Mouse (Mus musculus) embryonic facial prominence, embryonic 12.5 days (tissue): ENCODE data around the gene Top3b. TPM values are rescaled to one million over a fixed set of nuclear protein-coding genes. Genes with fewer than 3 reads are reported as not detected.
"Not testable (repeated sequence)": the region's sequence is repeated elsewhere in the genome, so short reads cannot be mapped to it uniquely, and the experiment has no call there.

Experiments
- ATAC-seq: fragments of 200-750 bp; cut with Nextera tagmentation; 2 replicates; pipeline ENCODE4 v1.8.0; 2017; ENCODE audit not compliant: insufficient number of reproducible peaks, insufficient read depth, low FRiP score, low TSS enrichment
- H3K27ac ChIP-seq: fragments of 300-500 bp; sonication (generic); 2 replicates; pipeline ENCODE4 v1.5.1; 2016; ENCODE audit warnings: mild to moderate bottlenecking
- H3K27me3 ChIP-seq: fragments of 300-500 bp; sonication (generic); 2 replicates; pipeline ENCODE4 v1.6.1; 2016; ENCODE audit warnings: mild to moderate bottlenecking, moderate library complexity
- H3K36me3 ChIP-seq: fragments of 300-500 bp; sonication (generic); 2 replicates; pipeline ENCODE4 v1.6.1; 2016; ENCODE audit warnings: mild to moderate bottlenecking
- H3K4me1 ChIP-seq: fragments of 300-500 bp; sonication (generic); 2 replicates; pipeline ENCODE4 v1.6.1; 2016
- H3K4me2 ChIP-seq: fragments of 300-500 bp; sonication (generic); replicated peaks from 2 replicates; pipeline ENCODE4 v1.6.1; 2016; ENCODE audit warnings: mild to moderate bottlenecking, moderate library complexity
- H3K4me3 ChIP-seq: fragments of 300-500 bp; sonication (generic); 2 replicates; pipeline ENCODE4 v1.5.1; 2016; ENCODE audit warnings: mild to moderate bottlenecking
- H3K9ac ChIP-seq: fragments of 300-500 bp; sonication (generic); 2 replicates; pipeline ENCODE4 v1.6.1; 2016; ENCODE audit warnings: mild to moderate bottlenecking, moderate library complexity
- H3K9me3 ChIP-seq: fragments of 300-500 bp; sonication (generic); 2 replicates; pipeline ENCODE4 v1.6.1; 2016; ENCODE audit warnings: mild to moderate bottlenecking, moderate library complexity
- WGBS: fragments of 180-500 bp; shearing (Covaris S2); methylation state at CpG from one replicate; pipeline ENCODE4 v1.1.7; 2016; 5-methylcytosine and 5-hydroxymethylcytosine counted together
- polyA plus RNA-seq: library from polyadenylated mRNA; unstranded; fragments of >200 nt; fragmentation: Nextera tagmentation; extraction: Ambion mirVana; gene quantifications from 2 replicates; pipeline ENCODE4 v1.2.1, GENCODE M21; 2016

Top3b gene
- 82.7 and 87.1 TPM in 2 replicates for polyA plus RNA-seq

- Histone ChIP-seq H3K4me1 (peaks cover 4% of the 10 kb centered on the region; the same call in 1 of the 2 replicates), H3K36me3 (peaks cover 6% of the 10 kb centered on the region; the same call in 1 of the 2 replicates), H3K9me3 (no peaks in the 10 kb centered on the region), H3K27me3 (no peaks in the 10 kb centered on the region), H3K4me3 (peak within 1 kb of the TSS; percentile 70), H3K27ac (peak within 1 kb of the TSS; percentile 96), H3K4me2 (peak within 1 kb of the TSS; percentile 63), H3K9ac (peak within 1 kb of the TSS; percentile 86)
- WGBS = under 1% methylated on average over 49 of the region's 49 CpGs
- ATAC-seq = peak; percentile 96
Observed at GRCm38 (mm10) chr16:16870617-16871331, at the start of gene Top3b, which contains the start of gene Vpreb1. TSS of gene Top3b (plus strand) at chr16:16870736. TSS of gene Vpreb1 (minus strand) at chr16:16870843.

- 0 out of 2 replicates have a peak, but pooled peaks cover 3% of the 10 kb centered on the region for H3K4me1 ChIP-seq
- WGBS = 35% methylated on average over 5 of the region's 5 CpGs
- no peaks in the 10 kb centered on the region for H3K9me3 ChIP-seq
- ATAC-seq = no peak
- no peaks in the 10 kb centered on the region for H3K27me3 ChIP-seq
- no peak overlapping the region for H3K4me2 ChIP-seq
- H3K27ac ChIP-seq = no peak overlapping the region
- H3K9ac ChIP-seq = no peak overlapping the region
- H3K36me3 ChIP-seq = no peaks in the 10 kb centered on the region
- H3K4me3 ChIP-seq = no peak overlapping the region
Observed at GRCm38 (mm10) chr16:16825476-16825875, 45.1 kb upstream of the Top3b start.

GRCm38 (mm10) chr16:16826223-16826622, 44.3 kb upstream of the Top3b start:
- no peak overlapping the region for H3K27ac ChIP-seq
- no peaks in the 10 kb centered on the region for H3K27me3 ChIP-seq
- H3K36me3 ChIP-seq = no peaks in the 10 kb centered on the region
- no peaks in the 10 kb centered on the region for H3K9me3 ChIP-seq
- H3K9ac ChIP-seq = no peak overlapping the region
- no peak overlapping the region for H3K4me2 ChIP-seq
- no peak overlapping the region for H3K4me3 ChIP-seq
- 0 out of 2 replicates have a peak, but pooled peaks cover 3% of the 10 kb centered on the region for H3K4me1 ChIP-seq
- no peak for ATAC-seq
- WGBS = 84% methylated on average over 2 of the region's 2 CpGs

- Histone ChIP-seq H3K4me2 (peak within 1 kb of the TSS; percentile 85), H3K4me3 (peak within 1 kb of the TSS; percentile 40), H3K27ac (no peak within 1 kb of the TSS), H3K4me1 (0 out of 2 replicates have a peak, but pooled peaks cover 3% of the 10 kb centered on the region), H3K9me3 (no peaks in the 10 kb centered on the region), H3K27me3 (no peaks in the 10 kb centered on the region), H3K9ac (peak within 1 kb of the TSS; percentile 40), H3K36me3 (no peaks in the 10 kb centered on the region)
- peak; percentile 84 for ATAC-seq
- 5% methylated on average over 33 of the region's 33 CpGs for WGBS
Observed at GRCm38 (mm10) chr16:16828757-16829615, 41.5 kb upstream of the Top3b start, which contains the start of gene Spag6l. TSS of gene Spag6l (minus strand) at chr16:16829456.

GRCm38 (mm10) chr16:16829671-16830070, 40.9 kb upstream of the Top3b start:
- Histone ChIP-seq H3K36me3 (no peaks in the 10 kb centered on the region), H3K9ac (no peak overlapping the region), H3K4me3 (no peak overlapping the region), H3K27me3 (no peaks in the 10 kb centered on the region), H3K27ac (no peak overlapping the region), H3K4me1 (0 out of 2 replicates have a peak, but pooled peaks cover 3% of the 10 kb centered on the region), H3K4me2 (peak overlapping the region; percentile 85; the same call in 1 of the 2 replicates), H3K9me3 (no peaks in the 10 kb centered on the region)
- no peak for ATAC-seq
- WGBS = 82% methylated on average over 3 of the region's 3 CpGs

- Histone ChIP-seq H3K9ac (no peak overlapping the region), H3K4me1 (no peaks in the 10 kb centered on the region), H3K27ac (no peak overlapping the region), H3K27me3 (no peaks in the 10 kb centered on the region), H3K36me3 (no peaks in the 10 kb centered on the region), H3K9me3 (no peaks in the 10 kb centered on the region), H3K4me2 (no peak overlapping the region), H3K4me3 (no peak overlapping the region)
- ATAC-seq = no peak
Observed at GRCm38 (mm10) chr16:16849196-16849595, 21.3 kb upstream of the Top3b start.

GRCm38 (mm10) chr16:16852411-16852810, 18.1 kb upstream of the Top3b start:
- Histone ChIP-seq H3K4me1 (no peaks in the 10 kb centered on the region), H3K27me3 (no peaks in the 10 kb centered on the region), H3K9me3 (no peaks in the 10 kb centered on the region), H3K9ac (no peak overlapping the region), H3K36me3 (no peaks in the 10 kb centered on the region), H3K4me2 (no peak overlapping the region), H3K4me3 (no peak overlapping the region), H3K27ac (no peak overlapping the region)
- no peak for ATAC-seq
- WGBS = 75% methylated on average over 3 of the region's 3 CpGs

GRCm38 (mm10) chr16:16854836-16855235, 15.7 kb upstream of the Top3b start:
- H3K36me3 ChIP-seq = no peaks in the 10 kb centered on the region
- H3K9ac ChIP-seq = no peak overlapping the region
- no peaks in the 10 kb centered on the region for H3K9me3 ChIP-seq
- no peak overlapping the region for H3K27ac ChIP-seq
- no peaks in the 10 kb centered on the region for H3K4me1 ChIP-seq
- no peaks in the 10 kb centered on the region for H3K27me3 ChIP-seq
- no peak for ATAC-seq
- no peak overlapping the region for H3K4me3 ChIP-seq
- 30% methylated on average over 6 of the region's 6 CpGs for WGBS
- no peak overlapping the region for H3K4me2 ChIP-seq

- no peak overlapping the region for H3K27ac ChIP-seq
- no peaks in the 10 kb centered on the region for H3K9me3 ChIP-seq
- 100% methylated on average over 1 of the region's 1 CpGs for WGBS
- H3K27me3 ChIP-seq = no peaks in the 10 kb centered on the region
- ATAC-seq = no peak
- no peak overlapping the region for H3K4me2 ChIP-seq
- H3K4me3 ChIP-seq = no peak overlapping the region
- no peak overlapping the region for H3K9ac ChIP-seq
- no peaks in the 10 kb centered on the region for H3K36me3 ChIP-seq
- no peaks in the 10 kb centered on the region for H3K4me1 ChIP-seq
Observed at GRCm38 (mm10) chr16:16855541-16855940, 15.0 kb upstream of the Top3b start.

GRCm38 (mm10) chr16:16856054-16856453, 14.5 kb upstream of the Top3b start:
- WGBS = 81% methylated on average over 9 of the region's 9 CpGs
- H3K4me3 ChIP-seq, H3K27ac ChIP-seq, H3K4me2 ChIP-seq, H3K4me1 ChIP-seq, H3K9me3 ChIP-seq, H3K36me3 ChIP-seq, H3K9ac ChIP-seq, ATAC-seq, H3K27me3 ChIP-seq: not testable (repeated sequence)

- Histone ChIP-seq H3K9me3 (no peaks in the 10 kb centered on the region), H3K4me2 (no peak overlapping the region), H3K9ac (no peak overlapping the region), H3K36me3 (no peaks in the 10 kb centered on the region), H3K27ac (no peak overlapping the region), H3K27me3 (no peaks in the 10 kb centered on the region), H3K4me1 (no peaks in the 10 kb centered on the region), H3K4me3 (no peak overlapping the region)
- WGBS = 73% methylated on average over 13 of the region's 13 CpGs
- no peak for ATAC-seq
Observed at GRCm38 (mm10) chr16:16856731-16857476, 13.6 kb upstream of the Top3b start.
